Mouse (Mus musculus) bone marrow macrophage, adult 2 months (primary cell): Measurements from ENCODE around the gene Map3k15.

Experiments
- CTCF ChIP-seq: IDR thresholded peaks from 2 replicates; pipeline ENCODE4 v1.5.1; 2012; ENCODE audit warnings: low read depth, mild to moderate bottlenecking, low read length, moderate library complexity
- POLR2A ChIP-seq: IDR thresholded peaks from 2 replicates; pipeline ENCODE4 v1.6.1; 2012; ENCODE audit warnings: mild to moderate bottlenecking, low read depth, low read length, borderline replicate concordance

DNA sequence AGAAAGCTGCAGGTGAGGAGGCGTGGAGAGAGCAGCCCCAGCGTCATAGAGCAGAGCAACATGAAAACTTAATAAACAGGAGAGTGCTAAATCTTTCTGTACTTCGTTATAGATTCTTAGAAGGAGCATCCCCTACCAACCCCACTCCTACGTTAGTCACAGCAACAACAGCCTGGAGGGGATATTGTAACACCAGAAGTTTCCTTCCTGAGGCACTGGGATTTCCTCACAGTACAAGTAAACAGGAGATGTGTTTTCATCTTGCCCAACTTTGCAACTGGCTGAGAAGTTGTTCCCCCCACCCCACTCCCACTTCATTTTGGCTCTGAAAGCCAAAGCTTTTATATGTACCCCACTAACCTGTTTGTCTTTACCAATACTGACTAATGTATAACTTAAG is 119.6 kb downstream of the Map3k15 start:
- TF ChIP-seq CTCF = no peak
- no peak for TF ChIP-seq POLR2A
